Mouse (Mus musculus): ENCODE results near the gene Ddx55. TPM values are rescaled to one million over a fixed set of nuclear protein-coding genes. Genes with fewer than 3 reads are reported as not detected.
A peak's percentile ranks its signal among the peaks of the same experiment; 100 is the strongest.
"Not testable (repeated sequence)": the region's sequence is repeated elsewhere in the genome, so short reads cannot be mapped to it uniquely, and the experiment has no call there.

Ddx55 gene
- polyA plus RNA-seq, 1 experiment from 2014 or later: 9.4 TPM

GRCm38 (mm10) chr5:124538813-124539792 lies 13.6 kb upstream of the Ddx55 start:
- peaks cover 42% of the 10 kb centered on the region for H3K4me1 ChIP-seq (replicated peaks)
- H3K4me3 ChIP-seq (replicated peaks): no peak overlapping the region
- H3K4me2 ChIP-seq: no peak overlapping the region
- H3K36me3 ChIP-seq: peaks cover 20% of the 10 kb centered on the region
- H3K27ac ChIP-seq: no peak overlapping the region
- no peaks in the 10 kb centered on the region for H3K27me3 ChIP-seq
- H3K9ac ChIP-seq: no peak overlapping the region
- no peaks in the 10 kb centered on the region for H3K9me3 ChIP-seq (replicated peaks)
- 76% methylated on average over 16 of the region's 16 CpGs for WGBS (ENCODE audit: insufficient replicate concordance)
- no peak for ATAC-seq (ENCODE audit: low read depth)
- peak; percentile 56 for DNase-seq

GRCm38 (mm10) chr5:124539905-124540304 lies 12.8 kb upstream of the Ddx55 start:
- Histone ChIP-seq H3K27me3 (no peaks in the 10 kb centered on the region), H3K27ac (0 out of 2 replicates have a peak overlapping the region, but pooled peaks have one; percentile 31), H3K4me2 (peak overlapping the region; percentile 61), H3K4me1 (replicated peaks) (peaks cover 40% of the 10 kb centered on the region), H3K4me3 (replicated peaks) (peak overlapping the region; percentile 96), H3K36me3 (peaks cover 28% of the 10 kb centered on the region), H3K9ac (peak overlapping the region; percentile 60), H3K9me3 (replicated peaks) (no peaks in the 10 kb centered on the region)
- 63% methylated on average over 4 of the region's 4 CpGs for WGBS (ENCODE audit: insufficient replicate concordance)
- ATAC-seq (ENCODE audit: low read depth) (no peak), DNase-seq (no peak)

GRCm38 (mm10) chr5:124540383-124540786 lies 12.3 kb upstream of the Ddx55 start, which contains the start of gene Tmed2:
Gene Tmed2, plus strand, starts transcription at chr5:124540695.
- Histone ChIP-seq H3K4me3 (replicated peaks) (peak within 1 kb of the TSS; percentile 96), H3K9me3 (replicated peaks) (no peaks in the 10 kb centered on the region), H3K9ac (peak within 1 kb of the TSS; percentile 96), H3K36me3 (peaks cover 32% of the 10 kb centered on the region), H3K4me1 (replicated peaks) (peaks cover 38% of the 10 kb centered on the region), H3K27ac (peak within 1 kb of the TSS; percentile 87), H3K27me3 (no peaks in the 10 kb centered on the region), H3K4me2 (peak within 1 kb of the TSS; percentile 79)
- DNase-seq (peak; percentile 92), ATAC-seq (ENCODE audit: low read depth) (peak; percentile 90)
- WGBS (ENCODE audit: insufficient replicate concordance): under 1% methylated on average over 35 of the region's 35 CpGs

- H3K9me3 ChIP-seq (replicated peaks): no peaks in the 10 kb centered on the region
- peak; percentile 84 for ATAC-seq (ENCODE audit: low read depth)
- DNase-seq: peak; percentile 64
- peak overlapping the region; percentile 96 for H3K4me3 ChIP-seq (replicated peaks)
- H3K4me2 ChIP-seq: peak overlapping the region; percentile 79
- under 1% methylated on average over 83 of the region's 89 CpGs for WGBS (ENCODE audit: insufficient replicate concordance)
- H3K36me3 ChIP-seq: peaks cover 39% of the 10 kb centered on the region
- peak overlapping the region; percentile 87 for H3K27ac ChIP-seq
- no peaks in the 10 kb centered on the region for H3K27me3 ChIP-seq
- peak overlapping the region; percentile 96 for H3K9ac ChIP-seq
- peaks cover 38% of the 10 kb centered on the region for H3K4me1 ChIP-seq (replicated peaks)
Measured at GRCm38 (mm10) chr5:124540905-124541601, 11.6 kb upstream of the Ddx55 start.

GRCm38 (mm10) chr5:124541602-124541973 lies 11.1 kb upstream of the Ddx55 start:
- peak overlapping the region; percentile 87 for H3K27ac ChIP-seq

GRCm38 (mm10) chr5:124550737-124551136 lies 1.9 kb upstream of the Ddx55 start:
- 76% methylated on average over 4 of the region's 4 CpGs for WGBS (ENCODE audit: insufficient replicate concordance)
- not testable (repeated sequence) for H3K4me2 ChIP-seq; H3K27ac ChIP-seq; H3K9ac ChIP-seq; ATAC-seq (ENCODE audit: low read depth); H3K4me3 ChIP-seq (replicated peaks); H3K27me3 ChIP-seq; DNase-seq; H3K9me3 ChIP-seq (replicated peaks)
- Histone ChIP-seq H3K36me3 (peaks cover 52% of the 10 kb centered on the region), H3K4me1 (replicated peaks) (peaks cover 22% of the 10 kb centered on the region)

More at GRCm38 (mm10) chr5:124541602-124541973, 11.1 kb upstream of the Ddx55 start:
- Histone ChIP-seq H3K9me3 (replicated peaks) (no peaks in the 10 kb centered on the region), H3K9ac (peak overlapping the region; percentile 96), H3K4me2 (peak overlapping the region; percentile 79), H3K27me3 (no peaks in the 10 kb centered on the region), H3K36me3 (peaks cover 44% of the 10 kb centered on the region), H3K4me3 (replicated peaks) (peak overlapping the region; percentile 96), H3K4me1 (replicated peaks) (peaks cover 37% of the 10 kb centered on the region)
- WGBS (ENCODE audit: insufficient replicate concordance): 7% methylated on average over 8 of the region's 8 CpGs
- DNase-seq (no peak), ATAC-seq (ENCODE audit: low read depth) (no peak)

- H3K9ac ChIP-seq: peak overlapping the region; percentile 87
- not testable (repeated sequence) for H3K27me3 ChIP-seq; DNase-seq; H3K9me3 ChIP-seq (replicated peaks); ATAC-seq (ENCODE audit: low read depth)
- peak overlapping the region; percentile 94 for H3K4me3 ChIP-seq (replicated peaks)
- peak overlapping the region; percentile 85 for H3K27ac ChIP-seq
- H3K4me1 ChIP-seq (replicated peaks): peaks cover 22% of the 10 kb centered on the region
- H3K4me2 ChIP-seq: peak overlapping the region; percentile 87
- WGBS (ENCODE audit: insufficient replicate concordance): 30% methylated on average over 5 of the region's 5 CpGs
- H3K36me3 ChIP-seq: peaks cover 52% of the 10 kb centered on the region
Measured at GRCm38 (mm10) chr5:124551349-124552093, 1.1 kb upstream of the Ddx55 start.

GRCm38 (mm10) chr5:124552094-124552472 lies 581 bp upstream of the Ddx55 start:
- H3K36me3 ChIP-seq: peaks cover 52% of the 10 kb centered on the region
- peaks cover 22% of the 10 kb centered on the region for H3K4me1 ChIP-seq (replicated peaks)
- ATAC-seq (ENCODE audit: low read depth) (peak; percentile 4; the same call in 1 of the 2 replicates), DNase-seq (no peak)
- H3K27ac ChIP-seq: peak overlapping the region; percentile 85
- peak overlapping the region; percentile 87 for H3K9ac ChIP-seq
- H3K4me3 ChIP-seq (replicated peaks): peak overlapping the region; percentile 94
- no peaks in the 10 kb centered on the region for H3K27me3 ChIP-seq
- H3K9me3 ChIP-seq (replicated peaks): no peaks in the 10 kb centered on the region
- H3K4me2 ChIP-seq: peak overlapping the region; percentile 87
- WGBS (ENCODE audit: insufficient replicate concordance): 8% methylated on average over 9 of the region's 9 CpGs

- Histone ChIP-seq H3K4me3 (replicated peaks) (peak overlapping the region; percentile 94), H3K4me1 (replicated peaks) (peaks cover 22% of the 10 kb centered on the region), H3K27ac (no peak overlapping the region), H3K4me2 (peak overlapping the region; percentile 87), H3K9me3 (replicated peaks) (no peaks in the 10 kb centered on the region), H3K27me3 (no peaks in the 10 kb centered on the region), H3K9ac (peak overlapping the region; percentile 87), H3K36me3 (peaks cover 50% of the 10 kb centered on the region)
- ATAC-seq (ENCODE audit: low read depth): no peak
- DNase-seq: no peak
- WGBS (ENCODE audit: insufficient replicate concordance): 57% methylated on average over 6 of the region's 6 CpGs
Measured at GRCm38 (mm10) chr5:124553607-124554006, 943 bp downstream of the Ddx55 start.

- H3K4me1 ChIP-seq (replicated peaks): peaks cover 22% of the 10 kb centered on the region
- H3K36me3 ChIP-seq: peaks cover 62% of the 10 kb centered on the region
- H3K9me3 ChIP-seq (replicated peaks): no peaks in the 10 kb centered on the region
- no peaks in the 10 kb centered on the region for H3K27me3 ChIP-seq
- H3K4me3 ChIP-seq (replicated peaks): no peak overlapping the region
- WGBS (ENCODE audit: insufficient replicate concordance): 81% methylated on average over 1 of the region's 1 CpGs
- no peak for DNase-seq
- H3K4me2 ChIP-seq: no peak overlapping the region
- no peak overlapping the region for H3K27ac ChIP-seq
- H3K9ac ChIP-seq: no peak overlapping the region
- no peak for ATAC-seq (ENCODE audit: low read depth)
Measured at GRCm38 (mm10) chr5:124555145-124555544, 2.5 kb downstream of the Ddx55 start.

Measured in liver, embryonic 13.5 days (tissue).